Mouse (Mus musculus): ENCODE results near the gene Prr5l.
"Not testable (repeated sequence)": the region's sequence is repeated elsewhere in the genome, so short reads cannot be mapped to it uniquely, and the experiment has no call there.

Gene Prr5l

DNA sequence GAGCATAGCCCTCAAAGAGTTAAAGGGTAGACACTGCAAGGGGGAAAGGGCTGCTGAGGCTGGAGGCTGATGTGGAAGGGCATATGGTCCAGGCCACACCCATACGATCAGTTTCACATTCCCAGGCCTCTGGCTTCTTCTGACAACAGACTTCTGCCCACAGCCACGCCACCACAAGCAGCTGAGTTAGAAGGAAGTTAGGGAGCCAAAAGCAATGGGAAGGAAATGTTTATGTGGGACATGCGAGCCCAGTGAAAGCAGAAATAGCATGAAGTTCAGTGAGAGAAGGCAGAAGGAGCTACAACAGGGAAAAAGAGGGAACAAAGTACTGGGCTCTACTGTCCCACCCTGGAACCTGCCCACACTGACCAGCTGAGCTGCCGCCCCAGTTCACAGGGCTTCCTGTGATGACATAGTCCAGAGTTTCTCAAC lies 119.9 kb downstream of the Prr5l start:
- no peak for DNase-seq (ENCODE audit: low spot score in 2 of 2)

DNA sequence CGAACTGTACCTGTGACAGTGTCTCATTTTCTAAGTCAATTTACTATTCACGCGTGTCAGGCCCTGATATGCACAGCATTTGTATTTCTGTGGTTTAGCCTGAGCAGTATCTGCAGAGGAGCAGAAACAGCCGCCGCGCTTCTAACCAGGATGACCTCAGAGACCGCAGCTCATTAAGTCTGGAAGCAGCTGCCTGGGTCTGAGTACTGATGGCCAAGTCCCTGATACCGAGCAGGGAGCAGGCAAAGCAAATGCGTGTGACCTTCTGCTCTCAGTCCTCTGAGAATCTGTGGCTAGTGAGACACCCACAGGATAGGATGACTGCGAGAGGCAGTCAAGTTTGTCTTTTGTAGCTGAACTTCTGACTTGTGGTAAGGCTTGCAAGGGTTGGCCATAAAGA lies 120.4 kb downstream of the Prr5l start:
- peak in 1 of 2 experiments; percentile 32 for DNase-seq (ENCODE audit: low spot score in 2 of 2)

DNA sequence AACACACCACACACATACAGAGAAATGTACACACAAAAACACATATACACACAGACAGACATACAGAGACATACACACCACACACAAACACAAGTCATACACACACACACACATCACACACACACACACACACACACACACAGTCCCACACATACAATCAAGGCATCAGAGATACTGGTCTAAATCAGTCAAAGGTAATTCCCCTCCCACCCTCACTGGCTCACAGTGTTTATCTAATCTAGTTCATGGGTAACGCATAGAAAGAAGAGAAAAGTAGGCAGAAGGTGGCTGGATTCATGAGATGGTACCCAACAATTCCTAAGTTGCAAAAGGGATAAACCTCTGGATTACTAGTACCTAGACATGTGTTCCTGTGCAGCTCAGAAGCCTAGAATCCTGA lies 120.9 kb downstream of the Prr5l start:
- DNase-seq (ENCODE audit: low spot score in 2 of 2), result no peak

DNA sequence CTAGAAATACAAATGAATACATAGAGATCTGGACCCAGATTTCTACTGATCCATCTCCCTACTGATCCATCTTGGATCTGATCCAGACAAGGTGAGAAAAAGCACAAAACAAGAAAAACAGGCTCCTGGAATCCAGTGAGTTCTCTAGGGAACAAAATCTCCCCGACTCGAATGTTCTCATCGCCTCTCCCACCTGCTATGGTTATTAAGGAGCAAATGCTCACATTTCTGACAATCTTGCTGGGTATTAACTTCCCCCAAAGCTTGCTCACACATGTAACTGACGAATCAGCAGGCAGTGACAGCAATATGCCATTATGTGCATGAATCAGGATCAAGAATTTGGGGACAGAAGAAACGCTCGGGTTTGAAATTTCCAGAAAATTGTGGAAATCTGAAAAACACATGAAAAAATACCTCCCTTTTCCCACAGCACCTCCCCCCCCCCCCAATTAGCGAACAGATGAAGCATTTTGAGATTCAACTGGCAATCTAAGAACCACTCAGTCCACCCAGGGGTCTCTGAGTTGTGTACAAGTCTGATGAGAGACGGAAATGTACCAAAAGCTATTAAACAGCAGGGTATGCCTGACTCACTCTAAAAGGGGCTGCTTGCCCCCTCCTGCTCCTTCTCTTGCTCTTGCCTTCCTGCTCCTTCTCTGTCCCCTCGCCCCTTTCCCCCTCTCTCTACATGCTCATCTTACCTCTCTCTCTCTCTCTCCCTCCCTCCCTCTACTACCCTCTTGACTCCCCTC lies 123.1 kb downstream of the Prr5l start:
- no peak for DNase-seq (ENCODE audit: low spot score in 2 of 2)

DNA sequence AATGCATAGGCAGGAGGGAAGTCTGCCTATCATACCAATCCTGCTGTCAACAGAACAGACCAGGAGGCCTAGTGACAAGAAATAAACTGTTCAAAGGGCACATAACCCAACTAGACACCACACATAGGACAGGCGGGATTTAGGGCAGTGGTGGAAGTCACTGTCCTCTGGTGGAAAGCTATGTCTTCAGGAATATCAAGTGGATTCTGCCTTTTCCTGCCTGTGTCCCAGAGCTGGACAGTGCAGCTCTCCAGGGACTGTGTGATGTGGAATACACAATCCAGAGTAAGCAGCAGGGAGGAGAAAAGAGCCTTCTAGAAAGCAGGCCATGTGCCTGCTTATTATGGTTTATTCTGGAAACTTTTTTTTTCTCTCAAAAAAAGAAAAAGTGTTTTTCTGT lies 125.0 kb downstream of the Prr5l start:
- no peak for DNase-seq (ENCODE audit: low spot score in 2 of 2)

DNA sequence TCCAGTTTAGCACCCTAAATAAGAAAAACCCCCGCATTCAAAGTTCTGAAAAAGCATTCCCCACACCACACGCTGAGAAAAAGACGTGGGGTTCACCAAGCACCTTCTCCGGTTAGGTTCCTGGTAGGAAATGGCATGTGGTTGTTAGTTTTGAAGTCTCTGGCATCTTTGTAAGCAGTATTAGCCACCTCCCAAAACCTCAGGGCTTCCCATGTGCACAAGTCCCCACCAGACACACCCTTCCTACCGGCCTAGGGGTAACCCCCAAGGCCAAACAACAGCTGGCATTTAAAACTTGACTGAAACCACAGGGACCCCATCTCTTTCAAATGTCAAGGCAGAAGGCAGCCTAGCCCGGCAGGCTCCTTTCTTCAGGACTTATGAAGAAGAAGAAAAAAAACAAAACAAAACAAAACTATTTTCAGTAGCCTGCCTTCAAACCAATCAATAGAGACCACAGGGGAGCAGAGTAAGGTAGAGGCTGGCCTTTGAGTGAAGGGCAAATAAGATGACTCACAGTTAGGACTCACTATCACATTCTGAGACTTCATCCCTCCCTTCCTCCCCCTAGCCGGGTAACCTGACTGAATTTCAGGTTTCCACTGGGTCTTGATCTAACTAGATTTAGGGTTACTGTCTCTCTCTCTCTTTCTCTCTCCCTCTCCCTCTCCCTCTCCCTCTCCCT lies 126.6 kb downstream of the Prr5l start:
- DNase-seq (ENCODE audit: low spot score in 2 of 2), result peak in 1 of 2 experiments; percentile 26

DNA sequence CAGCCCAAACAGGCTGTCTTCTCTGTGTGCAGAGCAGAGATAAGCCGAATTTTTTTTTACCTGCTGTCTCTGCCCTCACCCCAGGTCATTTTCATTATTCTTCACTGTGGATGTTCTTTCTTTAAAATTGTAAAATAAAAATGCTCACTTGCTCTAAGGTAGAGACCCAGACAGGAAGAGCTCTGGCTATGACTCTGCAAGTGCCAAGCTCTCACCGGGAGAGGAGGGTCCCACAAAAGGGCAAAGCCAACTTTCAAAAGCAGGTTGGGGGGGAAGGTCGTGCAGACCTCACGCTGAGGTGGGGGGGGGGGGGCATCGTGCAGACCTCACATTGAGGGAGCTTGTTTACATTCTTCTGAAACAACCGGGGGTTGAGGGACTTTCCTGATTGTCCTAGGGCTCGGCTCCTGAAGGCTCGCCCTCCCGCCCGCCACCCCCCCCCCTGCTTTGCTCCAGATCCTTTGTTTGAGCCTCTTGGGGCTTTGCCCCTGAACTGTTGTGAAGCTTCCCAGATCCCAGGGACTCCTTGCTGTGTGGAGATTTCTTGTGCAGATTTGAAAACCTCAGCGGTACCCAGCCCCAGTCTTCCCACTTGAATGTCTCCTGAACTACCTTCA lies 127.8 kb downstream of the Prr5l start:
- no peak for DNase-seq (ENCODE audit: low spot score in 2 of 2)

DNA sequence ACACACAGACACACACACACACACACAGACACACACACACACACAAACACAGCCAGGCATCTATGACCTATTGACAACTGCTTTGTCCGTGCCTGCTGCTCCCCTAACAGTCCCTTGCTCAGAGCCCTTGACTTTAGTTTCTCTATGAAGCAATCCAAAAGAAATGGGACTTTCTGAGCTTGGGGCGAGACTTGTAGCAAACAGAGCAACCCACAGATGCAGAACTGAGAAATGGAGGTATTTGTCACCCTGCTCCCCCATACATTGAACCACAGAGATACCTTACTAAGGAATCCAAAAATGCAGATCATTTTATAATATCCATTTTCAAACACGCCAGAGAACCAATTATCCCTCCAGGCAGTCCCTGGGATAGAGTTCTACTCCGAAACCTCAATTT lies 128.4 kb downstream of the Prr5l start:
- no peak for DNase-seq (ENCODE audit: low spot score in 2 of 2)

DNA sequence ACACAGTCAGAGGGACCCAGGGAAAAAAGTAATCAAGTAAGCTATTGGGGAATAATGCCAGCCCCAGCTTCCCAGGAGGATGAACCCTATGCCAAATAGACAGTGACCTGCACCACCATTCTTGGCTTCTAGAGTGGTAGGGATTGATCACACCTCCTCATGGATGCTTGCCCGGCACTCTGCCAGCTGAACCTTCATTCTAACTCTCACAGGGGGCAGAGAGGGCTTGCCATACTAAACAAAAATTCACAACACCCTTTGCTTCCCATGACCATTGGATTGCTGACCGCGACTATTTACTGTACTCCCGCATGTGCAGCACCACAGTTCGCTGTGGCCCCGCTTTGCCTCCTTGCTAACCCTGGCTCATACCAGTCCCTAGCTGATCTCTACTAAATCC lies 129.8 kb downstream of the Prr5l start:
- DNase-seq (ENCODE audit: low spot score in 2 of 2), result no peak

DNA sequence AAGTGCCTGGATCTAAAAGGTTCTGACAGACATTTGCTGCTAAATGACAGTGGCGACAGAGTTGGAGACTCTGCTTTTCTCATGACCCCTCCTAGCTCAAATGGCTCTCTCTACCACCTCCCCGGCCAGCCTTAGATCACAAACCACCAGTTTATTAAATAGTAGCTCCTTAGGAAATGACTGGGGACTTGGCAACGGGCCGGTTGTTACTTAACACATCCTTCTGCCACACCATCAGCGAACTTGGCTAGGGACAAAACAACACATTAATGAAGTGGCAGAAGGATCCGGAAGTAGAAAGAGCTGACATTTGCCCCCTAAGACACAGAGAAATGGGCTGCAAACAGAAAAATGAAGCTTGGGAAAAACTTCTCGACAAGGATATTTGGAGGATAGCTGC lies 130.4 kb downstream of the Prr5l start:
- DNase-seq (ENCODE audit: low spot score in 2 of 2), result no peak

DNA sequence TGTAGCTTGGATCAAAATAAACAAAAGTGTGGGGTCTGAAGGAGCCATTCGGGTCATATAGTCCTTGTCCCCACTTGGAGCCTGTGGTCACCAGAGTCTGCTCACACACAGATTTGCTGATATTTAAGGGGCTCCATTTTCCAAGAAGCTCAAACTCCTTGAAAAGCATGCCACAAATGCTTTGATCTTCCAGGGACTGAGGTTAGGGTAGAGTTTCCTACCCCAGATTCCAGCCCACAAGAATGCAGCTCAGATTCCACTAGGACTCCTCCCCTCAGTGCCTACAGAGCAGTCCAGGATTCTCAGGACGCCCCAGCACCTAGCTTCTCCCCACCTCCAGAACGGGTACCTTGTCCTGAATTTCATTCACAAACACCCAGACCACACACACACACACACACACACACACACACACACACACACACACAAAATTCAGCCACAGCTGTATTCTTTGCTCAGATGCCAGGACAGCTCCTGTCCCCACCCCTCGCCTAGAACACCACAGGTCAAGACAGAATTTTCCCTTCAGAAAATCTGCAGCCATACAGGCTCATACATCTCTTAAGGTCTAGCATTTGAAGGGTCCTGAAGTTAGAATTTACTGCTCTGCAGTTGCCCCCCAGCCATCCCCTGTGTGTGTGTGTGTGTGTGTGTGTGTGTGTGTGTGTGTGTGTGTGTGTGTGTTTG lies 131.4 kb downstream of the Prr5l start:
- no peak for DNase-seq (ENCODE audit: low spot score in 2 of 2)

DNA sequence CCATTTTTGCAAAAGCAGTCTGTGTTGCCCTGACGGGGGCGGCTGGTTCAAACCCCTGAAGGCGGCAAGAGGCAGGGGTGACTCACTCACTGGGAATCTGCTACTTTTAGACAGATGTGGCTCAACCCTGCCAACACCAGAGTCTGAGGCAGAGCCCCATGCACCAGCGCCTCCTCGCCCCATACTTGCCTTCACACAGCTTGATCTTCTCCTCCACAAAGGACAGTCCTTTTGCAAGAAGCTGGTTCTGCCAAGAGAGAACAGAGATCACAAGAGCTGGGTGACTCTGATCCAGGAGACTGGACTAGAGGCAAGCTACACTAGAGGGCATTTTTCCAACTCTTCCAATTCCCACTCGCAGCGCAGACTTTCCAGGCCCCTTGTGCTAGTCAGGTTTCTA lies 136.3 kb downstream of the Prr5l start:
- no peak for DNase-seq (ENCODE audit: low spot score in 2 of 2)

DNA sequence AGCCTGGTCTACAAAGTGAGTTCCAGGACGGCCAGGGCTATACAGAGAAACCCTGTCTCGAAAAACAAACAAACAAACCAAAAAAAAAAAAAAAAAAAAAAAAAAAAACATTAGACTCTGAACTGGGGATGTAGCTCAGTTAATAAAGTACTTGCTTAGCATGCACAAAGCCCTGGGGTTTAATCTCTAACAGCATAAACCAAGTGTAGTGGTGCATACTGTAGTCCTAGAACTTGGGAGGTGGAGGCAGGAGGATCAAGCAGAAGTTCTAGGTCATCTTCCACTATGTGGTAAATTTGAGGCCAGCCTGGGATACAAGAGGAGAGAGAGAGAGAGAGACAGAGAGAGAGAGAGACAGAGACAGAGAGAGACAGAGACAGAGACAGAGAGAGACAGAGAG lies 137.2 kb downstream of the Prr5l start:
- not testable (repeated sequence) for DNase-seq (ENCODE audit: low spot score in 2 of 2)

DNA sequence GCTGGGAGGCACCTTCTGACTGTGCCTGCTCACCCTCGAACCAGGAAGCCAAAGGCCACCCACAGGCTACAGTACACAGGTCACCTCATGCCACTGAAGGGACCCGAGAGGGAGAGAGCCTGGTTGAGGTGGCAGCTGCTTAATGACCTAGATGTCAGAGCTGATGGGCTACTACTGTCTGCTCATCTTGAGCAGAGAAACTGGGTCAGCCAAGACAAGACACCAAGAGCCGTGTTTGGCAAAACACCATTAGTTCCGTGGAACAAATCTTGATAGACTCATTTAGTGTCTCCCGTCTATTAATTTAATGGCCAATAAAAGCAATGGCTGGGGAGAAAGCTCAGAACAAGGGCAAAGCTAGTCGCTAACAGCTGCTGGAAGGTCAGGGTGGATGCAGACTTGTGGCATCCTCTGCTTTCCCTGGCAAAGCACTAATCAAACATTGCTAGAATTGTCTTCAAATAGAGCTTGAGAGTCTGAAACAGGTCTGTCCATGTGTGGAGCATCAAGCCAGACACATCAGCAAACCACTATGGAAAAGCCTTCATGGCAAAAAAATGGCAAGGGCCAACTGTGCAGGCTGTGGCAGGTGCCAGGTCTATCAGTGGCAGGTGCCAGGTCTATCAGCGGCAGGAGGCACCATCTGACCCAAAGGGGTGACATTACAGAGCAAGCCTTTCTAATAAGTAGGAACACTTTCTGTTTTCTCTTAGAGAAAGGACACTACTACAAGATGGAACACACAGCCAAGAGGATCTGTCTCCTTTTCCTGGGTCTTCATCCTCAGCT lies 140.6 kb downstream of the Prr5l start:
- no peak for DNase-seq (ENCODE audit: low spot score in 2 of 2)

DNA sequence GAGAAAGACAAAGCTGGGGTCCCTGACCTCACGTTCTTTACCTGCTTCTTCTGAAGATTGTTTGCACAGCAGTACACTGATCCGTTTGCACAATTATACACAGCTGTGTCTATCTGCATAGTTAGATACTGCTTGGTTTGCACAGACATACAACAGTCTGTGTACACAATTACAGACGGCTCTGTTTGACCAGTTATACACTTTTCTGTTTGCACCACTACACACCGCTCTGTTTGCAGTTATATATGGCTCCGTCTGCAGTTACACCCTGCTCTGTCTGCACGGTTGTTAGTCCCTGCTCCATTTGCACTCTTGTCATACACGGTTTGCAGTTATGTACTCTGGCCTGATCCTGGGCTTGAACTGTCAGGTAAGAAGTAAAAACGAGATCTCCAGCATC lies 141.2 kb downstream of the Prr5l start:
- DNase-seq (ENCODE audit: low spot score in 2 of 2), result no peak

DNA sequence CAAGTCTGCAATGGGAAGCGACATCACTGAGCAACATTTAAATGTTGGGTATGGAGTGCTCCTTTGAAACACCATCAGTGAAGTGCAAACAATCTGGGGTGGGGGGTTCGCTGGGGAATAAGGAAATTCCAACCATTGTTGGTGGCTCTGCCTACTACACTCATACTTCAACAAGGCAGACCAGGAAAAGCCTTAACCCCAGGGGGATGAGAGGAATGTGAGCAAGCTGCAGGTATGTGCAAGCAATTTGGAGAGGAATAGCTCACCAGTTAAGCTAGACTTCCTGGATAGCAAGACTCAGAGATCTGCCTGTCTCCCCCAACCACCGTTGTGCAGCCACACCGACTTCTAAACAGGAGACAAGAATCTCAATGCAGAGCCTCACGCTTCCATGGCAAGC lies 142.9 kb downstream of the Prr5l start:
- no peak for DNase-seq (ENCODE audit: low spot score in 2 of 2)

DNA sequence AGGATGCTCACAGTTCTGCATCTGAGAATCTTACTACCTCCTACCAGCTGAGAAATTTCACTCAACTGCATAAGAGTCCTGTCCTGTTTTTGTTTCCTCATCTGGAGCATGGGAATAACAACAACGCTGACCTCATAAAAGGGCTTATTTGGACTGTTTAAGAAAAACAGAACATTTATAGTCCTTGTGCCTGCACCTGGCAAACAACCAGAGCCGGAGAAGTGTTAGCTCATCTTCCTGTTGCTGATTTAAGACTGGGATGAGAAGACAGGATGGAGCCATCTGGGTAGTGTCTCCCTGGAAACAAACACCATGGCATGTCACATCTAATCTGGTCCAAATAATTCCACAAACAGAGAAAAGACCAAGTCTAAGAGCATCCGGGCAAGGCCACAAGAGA lies 149.3 kb downstream of the Prr5l start:
- no peak for DNase-seq (ENCODE audit: low spot score in 2 of 2)

DNA sequence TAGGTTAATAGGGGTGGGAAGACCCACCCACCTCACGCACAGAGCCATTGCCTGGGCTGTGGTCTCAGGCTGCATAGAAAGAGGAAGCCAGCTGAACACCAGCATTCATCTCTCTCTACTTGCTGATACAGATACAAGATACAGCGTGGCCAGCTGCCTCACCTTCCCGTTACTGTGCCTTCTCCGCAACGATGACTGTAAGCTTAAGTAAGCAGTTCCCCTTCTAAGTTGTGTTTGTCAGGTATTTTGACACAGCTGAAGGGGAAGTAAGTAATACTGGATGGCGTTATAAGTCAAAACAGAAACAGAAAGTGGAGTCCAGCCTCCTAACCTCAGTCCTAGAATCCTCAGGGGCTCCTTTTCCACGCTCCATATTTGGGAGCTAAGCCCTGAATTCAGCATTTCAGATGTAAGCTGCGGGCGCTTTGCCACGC lies 150.0 kb downstream of the Prr5l start:
- DNase-seq (ENCODE audit: low spot score in 2 of 2), result peak; percentile 8 to 55

DNA sequence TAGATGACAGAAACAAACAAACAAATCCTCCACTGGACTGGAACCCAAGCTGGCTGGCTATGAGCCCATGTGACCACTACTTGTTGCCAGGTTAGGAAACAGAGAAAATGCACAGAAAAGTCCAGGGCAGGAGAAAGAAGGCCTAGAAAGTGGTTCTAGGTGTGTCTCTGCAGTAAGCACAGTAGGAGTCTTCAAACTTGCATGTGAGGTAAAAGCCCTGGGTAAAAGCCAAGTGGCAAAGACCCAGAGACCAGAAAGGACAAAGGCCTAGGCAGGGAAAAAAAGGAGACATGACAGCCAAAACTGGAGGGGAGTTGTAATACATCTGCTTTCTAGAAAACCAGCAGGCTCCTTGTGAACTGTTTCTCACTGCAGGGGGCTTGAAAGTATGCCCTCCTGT lies 151.9 kb downstream of the Prr5l start:
- DNase-seq (ENCODE audit: low spot score in 2 of 2), result no peak

DNA sequence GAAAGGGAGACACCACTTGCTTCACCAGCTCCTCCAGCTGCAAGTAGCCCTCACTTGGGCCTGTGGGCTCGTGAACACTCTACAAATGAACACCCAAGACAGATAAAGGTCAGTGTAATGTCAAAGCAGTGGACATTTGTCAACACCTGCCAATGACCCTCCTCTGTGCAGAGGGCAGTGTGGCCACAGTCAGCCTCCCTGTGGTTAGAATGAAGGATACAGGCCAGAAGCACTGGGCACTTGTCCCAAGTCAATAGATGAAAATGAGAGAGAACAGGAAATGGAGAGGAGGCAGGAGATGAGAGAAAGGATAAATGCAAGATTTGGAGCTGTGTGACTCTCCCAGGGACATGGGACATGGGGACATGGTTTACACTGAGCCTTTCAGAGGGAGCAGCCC lies 153.4 kb downstream of the Prr5l start:
- no peak for DNase-seq (ENCODE audit: low spot score in 2 of 2)

DNA sequence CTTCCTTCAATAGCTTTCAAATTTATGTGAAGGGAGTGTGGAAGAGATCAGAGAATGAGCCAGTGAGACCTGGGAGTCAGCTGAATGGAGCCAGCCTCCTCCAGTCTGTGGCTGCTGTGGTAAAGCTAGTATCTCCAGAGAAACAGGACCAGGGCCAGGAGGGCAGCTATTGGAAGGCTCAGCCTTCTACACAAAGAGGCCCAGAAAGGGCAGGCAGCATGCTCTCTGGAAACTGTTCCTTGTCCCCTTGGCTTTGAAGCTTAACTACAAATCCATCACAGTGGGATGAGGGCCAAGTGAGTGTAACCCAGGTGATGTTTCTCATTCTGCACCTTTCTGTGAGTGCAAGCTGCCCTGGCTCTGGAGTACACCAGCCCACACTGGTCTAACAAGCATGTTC lies 155.0 kb downstream of the Prr5l start:
- no peak for DNase-seq (ENCODE audit: low spot score in 2 of 2)

All from spleen, postnatal 10 days (tissue).